Mouse (Mus musculus): ENCODE measurements around the gene Tkt. TPM values are rescaled to one million over a fixed set of nuclear protein-coding genes. Genes with fewer than 3 reads are reported as not detected.

Gene Tkt
- polyA plus RNA-seq, 1 experiment from 2014 or later = 543 TPM

DNA sequence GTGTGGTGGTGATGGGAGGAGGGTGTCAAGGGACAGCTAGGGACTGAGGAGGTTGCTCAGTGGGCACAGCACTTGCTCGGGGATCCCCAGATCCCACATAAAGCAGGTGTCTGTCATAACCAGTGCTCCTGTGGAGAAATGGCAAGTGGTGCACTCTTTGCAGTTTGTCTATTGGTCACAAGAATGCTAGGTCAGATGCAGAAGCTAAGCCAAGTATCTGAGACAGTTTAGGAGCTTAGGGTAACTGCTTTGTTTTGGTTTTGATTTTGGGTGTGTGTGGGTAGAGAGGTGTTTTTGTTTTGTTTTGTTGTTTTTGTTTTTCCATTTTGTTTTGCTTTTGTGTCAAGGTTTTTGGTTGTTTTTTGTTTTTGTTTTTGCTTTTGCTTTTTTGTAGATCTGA, 33.1 kb downstream of the Tkt start:
- in situ Hi-C loops (cut with MboI; ENCODE audit: low pct_unique_long_range_greater_than_20kb) = no loop called here

DNA sequence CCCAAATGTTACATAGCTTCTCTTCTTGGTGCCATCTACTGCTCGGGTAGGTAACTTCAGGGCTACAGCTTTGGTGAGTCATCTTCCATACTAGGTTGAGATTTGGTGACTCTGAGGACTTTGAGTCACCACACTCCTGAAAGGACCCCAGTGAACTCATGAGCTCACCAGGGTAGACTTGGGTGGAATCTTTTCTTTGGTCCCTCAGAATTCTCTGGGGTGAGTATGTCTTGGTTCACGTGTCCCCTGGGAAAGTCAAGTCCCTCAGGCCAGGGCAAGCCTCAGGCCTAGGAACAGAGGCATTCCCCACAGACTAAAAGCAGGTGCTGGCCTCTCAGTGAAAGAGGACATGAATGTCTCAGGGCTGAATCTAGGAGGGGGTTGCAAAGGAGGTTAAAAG, 35.9 kb downstream of the Tkt start:
- no peak for TF ChIP-seq CTCF (IDR thresholded peaks at IDR 0.05)
- ATAC-seq (peak; percentile 40), DNase-seq (ENCODE audit: low read depth, low spot score) (no peak)
- POLR2A ChIA-PET = no interaction called here
- CTCF ChIA-PET = interaction anchor here (1.0 to 1.4 kb wide), 4 partner anchors 10 to 90 kb away, joined by 3 to 7 read pairs (median 3); no protein-coding TSS in a partner anchor
- in situ Hi-C loops (cut with MboI; ENCODE audit: low pct_unique_long_range_greater_than_20kb) = no loop called here
- H3K27me3 ChIP-seq = no peaks in the 10 kb centered on the region

More for the DNA sequence above, 33.1 kb downstream of the Tkt start:
- DNase-seq (ENCODE audit: low read depth, low spot score) = no peak
- ATAC-seq = no peak
- CTCF ChIA-PET = no interaction called here
- H3K27me3 ChIP-seq = no peaks in the 10 kb centered on the region
- no peak for TF ChIP-seq CTCF (IDR thresholded peaks at IDR 0.05)
- POLR2A ChIA-PET = no interaction called here

DNA sequence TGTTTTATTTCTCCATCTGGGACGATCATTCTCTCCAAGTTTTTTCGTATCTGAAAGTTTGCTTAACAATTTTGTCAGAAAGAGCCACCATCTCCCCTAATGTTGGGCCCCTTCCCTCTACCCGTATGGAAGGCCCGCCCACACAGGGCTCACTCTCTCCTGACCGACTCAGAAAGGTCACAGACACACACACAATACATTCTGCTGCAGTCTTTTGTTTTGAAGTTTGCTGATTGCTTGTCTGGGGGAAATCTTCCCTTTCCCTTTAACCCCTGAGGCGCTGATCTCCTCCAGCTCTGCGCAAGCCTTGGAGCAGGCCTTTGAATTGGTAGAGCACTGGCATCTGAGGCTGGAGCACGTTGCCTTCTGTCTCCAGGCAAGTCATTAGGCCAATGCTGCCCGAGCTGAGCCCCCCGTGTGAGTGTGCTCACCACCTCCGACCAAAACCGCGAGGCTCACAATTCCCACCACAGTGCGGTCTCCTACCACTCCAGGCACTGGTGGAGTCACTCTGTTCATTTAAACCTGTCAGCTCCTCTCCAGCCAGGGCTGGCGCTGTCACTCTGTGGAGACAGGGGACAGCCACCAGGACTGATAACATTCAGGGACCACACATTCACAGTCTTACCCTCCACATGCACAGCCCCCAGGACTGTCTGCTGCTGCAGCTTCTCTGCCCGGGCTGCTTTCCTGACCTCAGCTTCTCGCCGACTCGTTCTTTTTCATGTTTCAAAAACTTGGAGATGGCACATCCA, 36.5 kb downstream of the Tkt start:
- in situ Hi-C loops (cut with MboI; ENCODE audit: low pct_unique_long_range_greater_than_20kb) = loop anchor here (5.0 kb wide), 1 partner anchor 88 kb away; no protein-coding TSS in a partner anchor
- ChIA-PET CTCF (interaction anchor here (1.0 to 1.1 kb wide), 3 partner anchors 11 to 90 kb away, joined by 3 to 7 read pairs (median 3); no protein-coding TSS in a partner anchor), POLR2A (no interaction called here)
- no peak for DNase-seq (ENCODE audit: low read depth, low spot score)
- ATAC-seq = no peak
- TF ChIP-seq CTCF (IDR thresholded peaks at IDR 0.05) = no peak
- no peaks in the 10 kb centered on the region for H3K27me3 ChIP-seq

DNA sequence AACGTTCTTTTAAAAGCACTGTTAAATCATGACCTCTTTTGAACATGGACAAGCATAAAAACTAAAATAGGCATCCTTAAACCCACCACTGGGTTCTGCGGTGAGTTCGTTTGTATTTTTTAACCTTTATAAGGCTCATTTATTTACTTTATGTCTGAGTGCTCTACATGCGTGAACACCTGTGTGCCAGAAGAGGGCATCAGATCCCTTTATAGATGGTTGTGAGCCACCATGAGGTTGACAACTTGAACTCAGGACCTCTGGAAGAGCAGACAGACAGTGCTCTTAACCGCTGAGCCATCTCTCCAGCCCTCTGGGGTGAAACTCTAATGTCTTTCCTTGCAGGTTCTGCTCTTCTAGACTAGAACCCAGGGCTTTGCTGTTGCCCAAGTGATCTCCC, 37.2 kb downstream of the Tkt start:
- no peaks in the 10 kb centered on the region for H3K27me3 ChIP-seq
- DNase-seq (ENCODE audit: low read depth, low spot score) = no peak
- TF ChIP-seq CTCF (IDR thresholded peaks at IDR 0.05) = no peak
- ChIA-PET CTCF (interaction anchor here (1.2 kb wide), 1 partner anchor 87 kb away, joined by 3 read pairs; no protein-coding TSS in a partner anchor), POLR2A (no interaction called here)
- in situ Hi-C loops (cut with MboI; ENCODE audit: low pct_unique_long_range_greater_than_20kb) = loop anchor here (5.0 kb wide), 1 partner anchor 87 kb away; no protein-coding TSS in a partner anchor
- no peak for ATAC-seq

DNA sequence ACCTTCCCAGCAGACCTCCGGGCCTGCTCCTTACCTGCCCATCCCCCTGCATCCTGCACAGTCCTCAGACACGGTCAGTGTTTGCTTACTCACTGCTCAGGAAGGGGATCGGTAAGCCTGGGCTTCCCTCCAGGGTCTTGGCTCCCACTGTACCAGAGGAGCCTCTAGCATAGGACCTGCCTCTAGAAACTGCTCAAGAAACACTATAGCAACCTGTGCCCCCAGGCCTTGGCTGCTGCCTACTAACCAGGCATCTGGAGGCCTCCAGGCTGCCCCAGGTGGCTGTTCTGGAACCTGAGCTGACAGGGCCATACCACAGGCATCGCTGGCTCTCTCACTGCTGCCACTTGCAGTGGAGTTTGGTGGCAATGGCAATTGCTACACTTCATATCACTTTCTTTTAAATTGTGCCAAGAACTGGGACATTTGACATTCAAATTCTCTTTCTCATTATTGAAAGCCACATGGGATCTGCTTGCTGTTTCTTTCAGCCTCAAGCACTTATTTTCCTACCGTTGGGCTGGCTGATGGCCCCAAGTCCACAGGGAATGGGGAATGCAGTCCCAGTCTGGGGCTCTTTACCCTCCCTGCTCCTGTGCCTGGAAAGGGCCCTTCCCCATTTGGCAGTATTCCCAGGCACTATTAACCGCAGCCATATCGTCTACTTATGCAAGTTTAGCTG, 38.8 kb downstream of the Tkt start:
- ChIA-PET CTCF (interaction anchor here (1.1 to 1.5 kb wide), 2 partner anchors 15 to 83 kb away, joined by 3 to 4 read pairs; no protein-coding TSS in a partner anchor), POLR2A (interaction anchor here (0.5 kb wide), 1 partner anchor 23 kb away, joined by 5 read pairs; no protein-coding TSS in a partner anchor)
- TF ChIP-seq CTCF (IDR thresholded peaks at IDR 0.05) = no peak
- no peaks in the 10 kb centered on the region for H3K27me3 ChIP-seq
- ATAC-seq = peak; percentile 60
- no peak for DNase-seq (ENCODE audit: low read depth, low spot score)
- in situ Hi-C loops (cut with MboI; ENCODE audit: low pct_unique_long_range_greater_than_20kb) = loop anchor here (5.0 kb wide), 1 partner anchor 85 kb away; no protein-coding TSS in a partner anchor

DNA sequence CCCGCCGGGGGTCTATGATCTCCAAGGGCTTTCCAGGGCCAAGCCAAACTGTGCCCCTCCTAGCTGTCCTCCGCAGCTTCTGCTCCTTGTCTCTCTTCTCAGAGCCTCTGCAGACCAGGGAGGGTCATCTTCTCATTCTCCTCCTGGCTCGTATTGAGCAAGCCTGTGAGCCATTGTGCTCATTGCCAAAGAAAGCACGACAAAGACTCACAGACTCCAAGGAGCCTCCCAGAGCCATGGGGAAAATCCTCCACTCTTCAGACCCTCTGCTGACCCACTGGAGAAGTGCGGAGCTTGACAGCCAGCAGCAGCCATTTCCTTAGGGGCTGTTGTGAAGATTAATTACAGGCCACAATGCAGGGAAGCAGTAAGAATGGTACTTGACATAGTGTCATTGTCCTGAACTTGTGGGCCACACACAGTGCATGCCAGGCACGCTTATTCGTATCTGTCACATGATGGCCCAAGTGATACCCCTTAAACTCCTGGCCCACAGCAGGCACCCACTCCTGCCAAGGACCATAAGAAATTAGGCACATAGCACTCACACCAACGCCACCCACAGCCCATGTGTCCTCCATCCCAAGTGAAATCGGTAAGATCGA, 42.0 kb downstream of the Tkt start:
- in situ Hi-C loops (cut with MboI; ENCODE audit: low pct_unique_long_range_greater_than_20kb) = no loop called here
- TF ChIP-seq CTCF (IDR thresholded peaks at IDR 0.05) = no peak
- POLR2A ChIA-PET = interaction anchor here (0.5 kb wide), 1 partner anchor 33 kb away, joined by 3 read pairs; no protein-coding TSS in a partner anchor
- CTCF ChIA-PET = interaction anchor here (1.2 to 1.6 kb wide), 5 partner anchors 61 to 84 kb away, joined by 4 to 8 read pairs (median 5); no protein-coding TSS in a partner anchor
- no peak for DNase-seq (ENCODE audit: low read depth, low spot score)
- no peaks in the 10 kb centered on the region for H3K27me3 ChIP-seq
- ATAC-seq = no peak

DNA sequence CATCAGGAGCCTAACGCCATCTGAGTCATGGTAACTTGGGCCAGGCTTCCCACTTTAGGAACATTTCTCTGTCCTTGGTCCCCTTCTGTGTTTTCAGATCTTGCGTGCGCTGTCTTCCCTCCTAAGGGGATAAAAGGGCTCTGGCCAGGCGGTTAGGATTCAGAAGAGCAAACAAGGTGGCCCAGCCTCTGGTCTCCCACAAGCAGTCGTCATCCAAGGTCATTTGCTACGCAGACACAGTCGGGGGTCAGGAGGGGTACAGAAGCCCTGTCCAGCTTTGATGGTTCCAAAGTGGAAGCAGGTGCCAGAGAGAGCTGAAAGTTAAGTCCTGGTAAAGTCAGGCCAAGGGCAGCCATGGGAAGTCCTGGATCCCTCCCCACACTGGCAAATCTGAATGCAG, 42.8 kb downstream of the Tkt start:
- DNase-seq (ENCODE audit: low read depth, low spot score) = no peak
- no peaks in the 10 kb centered on the region for H3K27me3 ChIP-seq
- in situ Hi-C loops (cut with MboI; ENCODE audit: low pct_unique_long_range_greater_than_20kb) = no loop called here
- no peak for TF ChIP-seq CTCF (IDR thresholded peaks at IDR 0.05)
- POLR2A ChIA-PET = interaction anchor here (0.5 kb wide), 1 partner anchor 32 kb away, joined by 3 read pairs; no protein-coding TSS in a partner anchor
- ATAC-seq = no peak
- CTCF ChIA-PET = interaction anchor here (0.8 to 2.5 kb wide), 8 partner anchors 8 to 109 kb away, joined by 3 to 28 read pairs (median 4); no protein-coding TSS in a partner anchor

DNA sequence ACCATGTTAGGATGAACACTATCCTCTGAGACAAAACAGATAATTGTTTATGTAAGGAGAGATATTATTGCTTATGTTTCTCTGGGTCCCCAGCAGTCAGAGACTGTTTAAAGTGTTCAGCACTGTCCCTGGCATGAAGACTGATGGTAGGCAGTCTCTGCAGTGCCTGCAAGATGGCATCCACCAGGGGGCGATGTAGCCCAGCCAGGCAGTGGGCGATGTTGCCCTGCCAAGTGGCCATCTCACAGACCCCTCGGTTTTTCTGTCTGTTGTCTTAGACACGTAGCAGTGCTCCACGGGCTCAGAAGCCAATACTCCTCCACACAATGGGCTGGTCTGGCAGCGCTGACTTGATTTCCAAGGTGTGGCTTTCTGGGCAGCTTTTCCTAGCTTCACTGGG, 43.3 kb downstream of the Tkt start:
- CTCF ChIA-PET = interaction anchor here (0.8 to 2.5 kb wide), 11 partner anchors 8 to 108 kb away, joined by 3 to 28 read pairs (median 4); no protein-coding TSS in a partner anchor
- TF ChIP-seq CTCF (IDR thresholded peaks at IDR 0.05) = no peak
- ATAC-seq (no peak), DNase-seq (ENCODE audit: low read depth, low spot score) (no peak)
- H3K27me3 ChIP-seq = no peaks in the 10 kb centered on the region
- in situ Hi-C loops (cut with MboI; ENCODE audit: low pct_unique_long_range_greater_than_20kb) = no loop called here
- POLR2A ChIA-PET = no interaction called here

DNA sequence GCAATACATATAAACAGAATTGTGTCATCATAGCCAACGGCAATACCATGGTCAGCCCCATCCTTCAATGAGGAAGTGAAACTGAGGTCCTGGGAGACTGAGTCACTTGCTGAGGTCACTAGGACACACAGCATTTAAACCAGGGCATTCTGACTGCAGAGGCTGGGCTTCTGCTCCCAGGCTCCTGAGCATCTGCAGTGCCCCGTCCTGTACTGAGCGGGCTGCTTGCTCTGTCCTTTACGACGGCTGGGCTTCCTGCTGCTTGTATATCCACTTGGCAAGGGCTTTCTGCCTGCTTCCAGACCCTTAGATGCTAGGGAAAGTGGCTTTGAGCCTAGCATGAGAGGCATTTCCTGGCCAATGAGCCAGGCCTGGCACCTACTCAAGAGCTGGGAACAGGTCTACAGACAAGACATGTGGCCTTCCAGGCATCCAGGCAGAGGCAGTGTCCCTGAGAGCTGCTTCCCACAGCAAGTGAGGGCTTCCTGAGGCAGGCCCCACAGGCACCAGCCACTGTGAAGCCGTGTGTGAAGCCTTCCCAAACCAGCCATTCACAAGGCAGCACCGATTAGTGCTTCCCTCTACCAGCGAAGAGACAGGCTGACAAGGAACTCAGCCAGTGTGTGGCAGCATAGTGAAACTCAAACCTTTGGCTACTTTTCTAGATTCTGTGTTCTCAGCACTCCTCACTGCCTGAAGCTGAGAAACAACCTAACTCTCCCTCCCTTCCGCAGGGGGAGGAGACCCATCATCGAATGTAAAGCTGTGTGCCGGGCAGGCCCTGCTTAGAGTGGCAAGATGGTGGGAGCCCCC, 45.3 kb downstream of the Tkt start:
- in situ Hi-C loops (cut with MboI; ENCODE audit: low pct_unique_long_range_greater_than_20kb) = no loop called here
- no peaks in the 10 kb centered on the region for H3K27me3 ChIP-seq
- ChIA-PET CTCF (interaction anchor here (0.7 to 2.5 kb wide), 7 partner anchors 19 to 80 kb away, joined by 3 to 28 read pairs (median 6); no protein-coding TSS in a partner anchor), POLR2A (interaction anchor here (0.8 kb wide), 1 partner anchor 61 kb away, joined by 3 read pairs; no protein-coding TSS in a partner anchor)
- DNase-seq (ENCODE audit: low read depth, low spot score) (no peak), ATAC-seq (no peak)
- TF ChIP-seq CTCF (IDR thresholded peaks at IDR 0.05) = no peak

Data from Patski (cell line).